Mouse (Mus musculus) Patski (cell line): ENCODE data around the gene Acsbg1. TPM values are rescaled to one million over a fixed set of nuclear protein-coding genes. Genes with fewer than 3 reads are reported as not detected.

Source experiments
- ATAC-seq: fragments of 100-300 bp; one replicate; pipeline ENCODE4 v1.8.0; 2021
- CTCF ChIA-PET: fragments of 350-600 bp; sonication (Branson Sonifier 250); formaldehyde crosslinking; loops from one replicate; lab custom pipeline; 2022; ENCODE audit warnings: inconsistent platforms; lab: Charles Lee
- POLR2A ChIA-PET: fragments of 350-600 bp; sonication (Branson Sonifier 250); formaldehyde crosslinking; loops from one replicate; lab custom pipeline; 2022; ENCODE audit warnings: antibody characterized with exemption, inconsistent platforms; lab: Charles Lee
- DNase-seq: peaks from one replicate; pipeline ENCODE4 v3.0.0-alpha.2; 2011; ENCODE audit warnings: low read depth, low spot score
- H3K27me3 ChIP-seq: fragments of 371-371 bp; one replicate; pipeline ENCODE4 v1.5.1; 2021
- CTCF ChIP-seq: fragments of 100-300 bp; IDR thresholded peaks from one replicate; pipeline ENCODE4 v1.5.1; 2021
- in situ Hi-C: fragments of 300-500 bp; cut with MboI; formaldehyde crosslinking; loops from 3 replicates; pipeline ENCODE4 v1.11.1; 2018; ENCODE audit warnings: low pct_unique_long_range_greater_than_20kb, mixed read lengths
- polyA plus RNA-seq: library from polyadenylated mRNA; unstranded; gene quantifications from one replicate; pipeline ENCODE4 v1.2.3, GENCODE M21; 2021

Acsbg1 gene
- polyA plus RNA-seq, 1 experiment from 2014 or later: 1.9 TPM

- H3K27me3 ChIP-seq: no peaks in the 10 kb centered on the region
- ChIA-PET CTCF (interaction anchor here (0.8 to 1.5 kb wide), 3 partner anchors 11 to 56 kb away, joined by 3 to 5 read pairs (median 4); no protein-coding TSS in a partner anchor), POLR2A (interaction anchor here (0.6 to 1.4 kb wide), 2 partner anchors 14 to 58 kb away, joined by 3 read pairs; no protein-coding TSS in a partner anchor)
- DNase-seq (no peak), ATAC-seq (no peak)
- no peak for TF ChIP-seq CTCF
- in situ Hi-C loops: no loop called here
These were observed 102.9 kb downstream of the Acsbg1 start for GRCm38 (mm10) chr9:54558731-54559130.

GRCm38 (mm10) chr9:54555044-54555443 is 106.6 kb downstream of the Acsbg1 start:
- H3K27me3 ChIP-seq: no peaks in the 10 kb centered on the region
- ChIA-PET POLR2A (interaction anchor here (0.5 to 1.1 kb wide), 2 partner anchors 17 to 175 kb away, joined by 3 read pairs; no protein-coding TSS in a partner anchor), CTCF (no interaction called here)
- ATAC-seq (no peak), DNase-seq (no peak)
- in situ Hi-C loops: no loop called here
- no peak for TF ChIP-seq CTCF

Other genes with a start within 250 kb of the Acsbg1 start
- gene Dmxl2, start 160.2 kb downstream of the Acsbg1 start, polyA plus RNA-seq: 11.3 TPM
- 0.04 TPM for gene Sh2d7, start 122.9 kb downstream of the Acsbg1 start, polyA plus RNA-seq
- gene Cib2, start 101.7 kb downstream of the Acsbg1 start, polyA plus RNA-seq: 74.4 TPM
- gene Idh3a, start 75.5 kb downstream of the Acsbg1 start, polyA plus RNA-seq: 319 TPM
- 19.6 TPM for gene Dnaja4, start 37.0 kb upstream of the Acsbg1 start, polyA plus RNA-seq
- 90.0 TPM for gene Wdr61, start 72.6 kb upstream of the Acsbg1 start, polyA plus RNA-seq
- gene Crabp1, start 102.9 kb upstream of the Acsbg1 start, polyA plus RNA-seq: not detected
- 41.8 TPM for gene Ireb2, start 201.9 kb upstream of the Acsbg1 start, polyA plus RNA-seq